Mouse (Mus musculus) liver, embryonic 13.5 days (tissue): ENCODE data around the gene Slc12a6. TPM values are rescaled to one million over a fixed set of nuclear protein-coding genes. Genes with fewer than 3 reads are reported as not detected.

ENCODE experiments used
- ATAC-seq: fragments of 200-750 bp; cut with Nextera tagmentation; 2 replicates; pipeline ENCODE4 v1.8.0; 2017; ENCODE audit warnings: low read depth, mild to moderate bottlenecking, moderate number of reproducible peaks, moderate library complexity
- DNase-seq: peaks from one replicate; pipeline ENCODE4 v3.0.0; 2022
- H3K27ac ChIP-seq: fragments of 300-500 bp; sonication (generic); 2 replicates; pipeline ENCODE4 v1.5.1; 2015; ENCODE audit warnings: moderate library complexity, mild to moderate bottlenecking, inconsistent platforms
- H3K27me3 ChIP-seq: fragments of 300-500 bp; sonication (generic); 2 replicates; pipeline ENCODE4 v1.6.1; 2015; ENCODE audit warnings: mild to moderate bottlenecking, inconsistent platforms
- H3K36me3 ChIP-seq: fragments of 300-500 bp; sonication (generic); 2 replicates; pipeline ENCODE4 v1.6.1; 2015; ENCODE audit warnings: mild to moderate bottlenecking, inconsistent platforms
- H3K4me1 ChIP-seq: fragments of 300-500 bp; sonication (generic); replicated peaks from 2 replicates; pipeline ENCODE4 v1.6.1; 2015; ENCODE audit warnings: inconsistent platforms
- H3K4me2 ChIP-seq: fragments of 300-500 bp; sonication (generic); 2 replicates; pipeline ENCODE4 v1.6.1; 2015; ENCODE audit warnings: inconsistent platforms, mild to moderate bottlenecking, moderate library complexity
- H3K4me3 ChIP-seq: fragments of 300-500 bp; sonication (generic); replicated peaks from 2 replicates; pipeline ENCODE4 v1.5.1; 2015; ENCODE audit warnings: mild to moderate bottlenecking, inconsistent platforms
- H3K9ac ChIP-seq: fragments of 300-500 bp; sonication (generic); 2 replicates; pipeline ENCODE4 v1.6.1; 2015; ENCODE audit warnings: mild to moderate bottlenecking, inconsistent platforms
- H3K9me3 ChIP-seq: fragments of 300-500 bp; sonication (generic); replicated peaks from 2 replicates; pipeline ENCODE4 v1.6.1; 2016; ENCODE audit warnings: inconsistent platforms
- WGBS: fragments of 180-500 bp; shearing (Covaris S2); methylation state at CpG from one replicate; pipeline ENCODE4 v1.1.7; 2015; ENCODE audit not compliant: insufficient replicate concordance; 5-methylcytosine and 5-hydroxymethylcytosine counted together
- polyA plus RNA-seq: library from polyadenylated mRNA; unstranded; fragments of >200 nt; fragmentation: Nextera tagmentation; extraction: Ambion mirVana; gene quantifications from 2 replicates; pipeline ENCODE4 v1.2.1, GENCODE M21; 2015

The Slc12a6 gene
- polyA plus RNA-seq, 1 experiment from 2014 or later = 3.6 TPM

GRCm38 (mm10) chr2:112287059-112287458, 21.4 kb downstream of the Slc12a6 start:
- no peaks in the 10 kb centered on the region for H3K27me3 ChIP-seq
- 66% methylated on average over 4 of the region's 4 CpGs for WGBS
- H3K27ac ChIP-seq = no peak overlapping the region
- H3K9me3 ChIP-seq = no peaks in the 10 kb centered on the region
- no peak for ATAC-seq
- no peak overlapping the region for H3K9ac ChIP-seq
- DNase-seq = no peak
- no peak overlapping the region for H3K4me3 ChIP-seq
- no peaks in the 10 kb centered on the region for H3K36me3 ChIP-seq
- H3K4me2 ChIP-seq = no peak overlapping the region
- peaks cover 32% of the 10 kb centered on the region for H3K4me1 ChIP-seq

- Histone ChIP-seq H3K27ac (no peak overlapping the region), H3K9me3 (no peaks in the 10 kb centered on the region), H3K36me3 (no peaks in the 10 kb centered on the region), H3K4me1 (peaks cover 20% of the 10 kb centered on the region), H3K9ac (no peak overlapping the region), H3K4me2 (no peak overlapping the region), H3K4me3 (no peak overlapping the region), H3K27me3 (no peaks in the 10 kb centered on the region)
- DNase-seq = no peak
- WGBS = 94% methylated on average over 3 of the region's 3 CpGs
- ATAC-seq = no peak
Measured at GRCm38 (mm10) chr2:112289507-112289906, 23.9 kb downstream of the Slc12a6 start.

GRCm38 (mm10) chr2:112292823-112293222, 27.2 kb downstream of the Slc12a6 start:
- 71% methylated on average over 2 of the region's 2 CpGs for WGBS
- DNase-seq = no peak

GRCm38 (mm10) chr2:112296211-112296610, 30.6 kb downstream of the Slc12a6 start:
- 77% methylated on average over 3 of the region's 3 CpGs for WGBS
- H3K9me3 ChIP-seq = no peaks in the 10 kb centered on the region
- H3K36me3 ChIP-seq = peaks cover 6% of the 10 kb centered on the region; the same call in 1 of the 2 replicates
- H3K4me3 ChIP-seq = no peak overlapping the region
- no peak for ATAC-seq
- no peak overlapping the region for H3K9ac ChIP-seq
- 0 out of 2 replicates have a peak, but pooled peaks cover 9% of the 10 kb centered on the region for H3K4me1 ChIP-seq
- no peak overlapping the region for H3K4me2 ChIP-seq
- DNase-seq = no peak
- no peak overlapping the region for H3K27ac ChIP-seq
- no peaks in the 10 kb centered on the region for H3K27me3 ChIP-seq

More at GRCm38 (mm10) chr2:112292823-112293222, 27.2 kb downstream of the Slc12a6 start:
- 0 out of 2 replicates have a peak, but pooled peaks cover 9% of the 10 kb centered on the region for H3K4me1 ChIP-seq
- H3K36me3 ChIP-seq = peaks cover 6% of the 10 kb centered on the region; the same call in 1 of the 2 replicates
- H3K9ac ChIP-seq = no peak overlapping the region
- H3K9me3 ChIP-seq = no peaks in the 10 kb centered on the region
- H3K4me3 ChIP-seq = no peak overlapping the region
- H3K27ac ChIP-seq = no peak overlapping the region
- no peak overlapping the region for H3K4me2 ChIP-seq
- ATAC-seq = no peak
- no peaks in the 10 kb centered on the region for H3K27me3 ChIP-seq

GRCm38 (mm10) chr2:112298221-112298620, 32.6 kb downstream of the Slc12a6 start:
- peaks cover 6% of the 10 kb centered on the region; the same call in 1 of the 2 replicates for H3K36me3 ChIP-seq
- ATAC-seq = no peak
- H3K4me1 ChIP-seq = 0 out of 2 replicates have a peak, but pooled peaks cover 5% of the 10 kb centered on the region
- no peak overlapping the region for H3K4me2 ChIP-seq
- no peak overlapping the region for H3K9ac ChIP-seq
- H3K9me3 ChIP-seq = no peaks in the 10 kb centered on the region
- H3K27ac ChIP-seq = no peak overlapping the region
- H3K27me3 ChIP-seq = no peaks in the 10 kb centered on the region
- DNase-seq = no peak
- H3K4me3 ChIP-seq = no peak overlapping the region
- WGBS = 82% methylated on average over 4 of the region's 4 CpGs

DNA sequence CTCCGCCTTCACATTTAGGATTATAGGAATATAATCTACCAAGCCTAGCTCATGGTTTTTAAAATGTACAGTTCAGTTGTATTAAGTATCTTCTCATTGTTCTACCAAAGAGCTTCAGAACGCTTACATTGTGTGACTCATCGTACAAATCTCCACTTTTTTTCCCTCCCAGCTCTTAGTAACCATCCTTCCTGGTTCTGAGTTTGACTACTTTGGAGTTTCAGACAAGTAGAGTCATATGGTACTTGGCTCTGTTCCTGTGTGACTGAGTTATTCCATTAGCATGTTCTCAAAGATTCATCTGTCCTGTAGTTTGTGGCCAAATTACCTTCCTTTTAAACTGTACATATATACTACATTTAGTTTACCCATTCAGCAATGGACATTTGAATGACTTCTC, 43.0 kb downstream of the Slc12a6 start:
- Histone ChIP-seq H3K4me1 (peaks cover 6% of the 10 kb centered on the region), H3K9ac (no peak overlapping the region), H3K36me3 (no peaks in the 10 kb centered on the region), H3K27me3 (no peaks in the 10 kb centered on the region), H3K4me3 (no peak overlapping the region), H3K9me3 (no peaks in the 10 kb centered on the region), H3K27ac (no peak overlapping the region), H3K4me2 (no peak overlapping the region)
- ATAC-seq (no peak), DNase-seq (no peak)
- 76% methylated on average over 3 of the region's 3 CpGs for WGBS

DNA sequence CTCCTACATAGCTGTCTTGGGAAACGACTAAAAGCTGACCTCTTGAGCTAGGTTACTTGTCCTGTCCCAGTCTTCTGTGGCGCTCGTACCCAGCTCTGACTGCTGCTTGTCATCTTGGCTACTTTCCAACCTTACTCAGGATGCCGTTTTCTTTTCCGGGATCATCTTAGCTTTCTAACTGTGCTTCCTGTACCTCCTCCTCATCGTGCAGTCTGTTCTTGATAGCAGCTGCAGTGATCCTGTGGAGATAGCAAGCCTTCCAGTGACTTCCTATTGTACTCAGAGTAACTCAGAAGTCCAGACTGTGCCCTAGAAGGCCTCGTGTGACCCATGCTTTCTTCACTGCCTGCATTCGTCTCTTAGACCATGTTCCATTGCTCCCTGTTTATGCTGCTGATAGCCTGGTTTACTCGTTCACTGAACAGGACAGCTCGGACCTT, 43.6 kb downstream of the Slc12a6 start:
- Histone ChIP-seq H3K27me3 (no peaks in the 10 kb centered on the region), H3K9me3 (no peaks in the 10 kb centered on the region), H3K4me2 (peak overlapping the region; percentile 21; the same call in 1 of the 2 replicates), H3K9ac (no peak overlapping the region), H3K4me1 (peaks cover 6% of the 10 kb centered on the region), H3K36me3 (no peaks in the 10 kb centered on the region), H3K27ac (peak overlapping the region; percentile 5; the same call in 1 of the 2 replicates), H3K4me3 (no peak overlapping the region)
- ATAC-seq (peak; percentile 66), DNase-seq (no peak)
- WGBS = 17% methylated on average over 10 of the region's 10 CpGs

GRCm38 (mm10) chr2:112315638-112316037, 50.0 kb downstream of the Slc12a6 start:
- Histone ChIP-seq H3K27ac (no peak overlapping the region), H3K27me3 (no peaks in the 10 kb centered on the region), H3K36me3 (no peaks in the 10 kb centered on the region), H3K4me3 (no peak overlapping the region), H3K4me2 (no peak overlapping the region), H3K9ac (no peak overlapping the region), H3K4me1 (no peaks in the 10 kb centered on the region), H3K9me3 (no peaks in the 10 kb centered on the region)
- ATAC-seq (no peak), DNase-seq (no peak)
- WGBS = 79% methylated on average over 7 of the region's 7 CpGs

DNA sequence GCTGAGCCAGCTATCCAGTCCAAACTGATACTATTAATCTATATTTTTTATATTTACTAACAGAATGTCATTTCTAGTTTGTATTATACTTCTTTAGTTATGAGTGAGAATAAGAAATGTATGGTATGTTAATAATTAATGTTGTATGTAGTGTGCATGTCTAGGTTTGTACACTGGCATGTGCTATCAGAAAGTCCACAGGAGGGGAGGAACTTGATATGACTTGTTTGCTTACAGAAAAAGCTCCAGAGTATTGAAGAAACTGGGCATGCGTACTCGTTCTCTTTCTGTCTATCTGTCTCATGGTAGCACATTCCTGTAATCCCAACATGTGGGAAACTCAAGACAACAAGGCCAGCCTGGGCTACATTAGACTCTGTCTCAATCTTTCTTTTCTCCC, 52.6 kb downstream of the Slc12a6 start:
- no peak overlapping the region for H3K4me3 ChIP-seq
- 67% methylated on average over 2 of the region's 2 CpGs for WGBS
- H3K36me3 ChIP-seq = no peaks in the 10 kb centered on the region
- H3K27ac ChIP-seq = no peak overlapping the region
- H3K4me2 ChIP-seq = no peak overlapping the region
- no peak overlapping the region for H3K9ac ChIP-seq
- DNase-seq = no peak
- no peaks in the 10 kb centered on the region for H3K9me3 ChIP-seq
- H3K27me3 ChIP-seq = no peaks in the 10 kb centered on the region
- no peaks in the 10 kb centered on the region for H3K4me1 ChIP-seq
- no peak for ATAC-seq

GRCm38 (mm10) chr2:112318905-112319304, 53.3 kb downstream of the Slc12a6 start:
- no peak overlapping the region for H3K4me3 ChIP-seq
- no peak for DNase-seq
- no peaks in the 10 kb centered on the region for H3K27me3 ChIP-seq
- no peaks in the 10 kb centered on the region for H3K36me3 ChIP-seq
- H3K9me3 ChIP-seq = no peaks in the 10 kb centered on the region
- no peaks in the 10 kb centered on the region for H3K4me1 ChIP-seq
- ATAC-seq = no peak
- no peak overlapping the region for H3K9ac ChIP-seq
- no peak overlapping the region for H3K4me2 ChIP-seq
- 82% methylated on average over 7 of the region's 7 CpGs for WGBS
- H3K27ac ChIP-seq = no peak overlapping the region

DNA sequence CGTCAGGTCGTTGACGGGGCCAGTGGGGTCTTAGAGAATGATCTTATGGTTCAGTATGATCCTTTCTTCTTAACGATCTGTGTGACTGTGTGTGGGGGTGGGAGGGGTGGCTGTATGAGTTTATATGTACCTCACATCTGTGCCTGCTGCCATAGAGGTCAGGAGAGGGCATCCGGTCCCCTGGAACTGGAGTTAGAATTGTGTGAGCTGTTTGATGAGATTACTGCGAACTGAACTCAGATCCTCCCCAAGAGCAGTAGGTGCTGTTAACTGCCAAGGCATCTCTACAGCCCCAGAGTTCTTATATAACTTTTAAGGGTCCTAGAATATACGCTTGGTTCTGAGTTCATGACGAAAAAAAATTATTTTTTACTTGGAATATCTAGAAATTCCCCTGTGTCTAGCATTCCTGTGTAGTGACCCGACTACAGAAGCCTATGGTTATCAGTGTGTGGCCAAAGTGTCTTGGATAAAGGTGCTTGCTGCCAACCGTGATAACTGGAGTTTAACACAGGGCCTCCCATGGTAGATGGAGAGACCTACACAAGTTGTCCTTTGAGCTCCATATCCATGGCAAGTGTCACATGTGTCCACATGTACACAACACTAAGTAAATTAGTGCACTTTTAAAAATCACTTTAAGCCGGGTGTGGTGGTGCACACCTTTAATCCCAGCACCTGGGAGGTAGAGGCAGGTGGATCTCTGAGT, 62.6 kb downstream of the Slc12a6 start:
- H3K4me1 ChIP-seq = peaks cover 43% of the 10 kb centered on the region
- H3K4me2 ChIP-seq = peak overlapping the region; percentile 24
- no peaks in the 10 kb centered on the region for H3K9me3 ChIP-seq
- DNase-seq (peak; percentile 72), ATAC-seq (peak; percentile 93)
- H3K36me3 ChIP-seq = no peaks in the 10 kb centered on the region
- peak overlapping the region; percentile 53 for H3K27ac ChIP-seq
- H3K9ac ChIP-seq = peak overlapping the region; percentile 13; the same call in 1 of the 2 replicates
- H3K4me3 ChIP-seq = no peak overlapping the region
- 60% methylated on average over 11 of the region's 11 CpGs for WGBS
- no peaks in the 10 kb centered on the region for H3K27me3 ChIP-seq
